Mouse (Mus musculus) liver, adult 2 months (tissue): ENCODE results near the gene Kif7.

ENCODE experiments used
- CTCF ChIP-seq: fragments of 200-500 bp; IDR thresholded peaks from 2 replicates; pipeline ENCODE4 v1.5.1; 2011; ENCODE audit warnings: low read depth, low read length, control low read depth
- POLR2A ChIP-seq: fragments of 200-500 bp; IDR thresholded peaks from 2 replicates; pipeline ENCODE4 v1.6.1; 2011; ENCODE audit warnings: low read length, control low read depth; ENCODE audit not compliant: insufficient read depth; ENCODE audit errors: extremely low read depth

GRCm38 (mm10) chr7:79744051-79744450, 28.5 kb upstream of the Kif7 start:
- TF ChIP-seq CTCF (no peak), POLR2A (no peak)
